Mouse (Mus musculus) olfactory bulb, adult 2 months (tissue): ENCODE results near the gene Slain2.

ENCODE experiments used
- CTCF ChIP-seq: fragments of 200-500 bp; IDR thresholded peaks from 2 replicates; pipeline ENCODE4 v1.5.1; 2012; ENCODE audit warnings: low read depth, mild to moderate bottlenecking, low read length, moderate library complexity; ENCODE audit not compliant: insufficient read depth
- POLR2A ChIP-seq: fragments of 200-500 bp; IDR thresholded peaks from 2 replicates; pipeline ENCODE4 v1.6.1; 2012; ENCODE audit warnings: mild to moderate bottlenecking, low read depth, low read length, moderate library complexity; ENCODE audit not compliant: insufficient read depth

DNA sequence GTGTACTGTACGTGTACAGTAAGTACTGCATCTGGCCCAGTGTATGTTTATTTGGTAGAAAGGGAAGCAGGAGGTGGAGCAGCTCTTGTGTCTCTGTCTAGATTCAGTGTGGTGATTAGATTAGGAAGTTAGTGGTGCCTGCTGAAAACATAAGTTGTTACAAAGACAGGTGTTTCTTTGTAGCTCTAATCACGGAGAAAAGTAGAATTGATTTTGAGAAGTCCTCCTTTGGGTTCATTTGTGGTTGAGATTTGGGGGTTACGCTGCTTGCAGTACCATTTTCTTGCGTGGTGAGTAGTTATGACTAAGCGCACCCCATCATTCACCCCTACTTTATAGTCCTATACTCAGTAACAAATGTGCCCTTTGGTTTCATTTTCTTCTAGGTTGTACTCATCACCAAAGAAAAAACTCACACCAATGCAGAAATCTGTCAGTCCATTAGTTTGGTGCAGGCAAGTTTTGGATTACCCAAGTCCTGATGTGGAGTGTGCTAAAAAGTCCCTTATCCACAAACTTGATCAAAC, 26.9 kb downstream of the Slain2 start:
- TF ChIP-seq POLR2A, result no peak
- TF ChIP-seq CTCF, result no peak
